Mouse (Mus musculus): Measurements from ENCODE around the gene Snx12.

Snx12 gene

DNA sequence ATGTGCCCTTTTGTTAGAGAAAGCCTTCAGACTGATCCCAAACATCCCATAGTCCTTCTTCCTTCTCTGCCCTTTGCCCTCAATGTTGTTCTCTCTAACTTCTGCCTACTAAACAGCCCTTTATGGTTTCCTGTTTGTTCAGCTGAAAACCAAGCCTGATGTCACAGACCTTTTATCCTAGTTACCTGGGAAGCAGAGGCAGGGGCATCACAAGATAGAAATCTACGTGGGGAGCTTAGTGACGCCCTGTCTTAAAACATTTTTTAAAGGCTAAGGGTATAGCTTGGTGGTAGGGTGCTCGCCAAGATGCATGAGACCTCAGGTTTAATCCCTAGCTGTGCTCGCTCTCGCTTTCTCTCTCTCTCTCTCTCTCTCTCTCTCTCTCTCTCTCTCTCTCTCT lies 74.9 kb downstream of the Snx12 start:
- no peak for DNase-seq (ENCODE audit: low read depth, low spot score)

DNA sequence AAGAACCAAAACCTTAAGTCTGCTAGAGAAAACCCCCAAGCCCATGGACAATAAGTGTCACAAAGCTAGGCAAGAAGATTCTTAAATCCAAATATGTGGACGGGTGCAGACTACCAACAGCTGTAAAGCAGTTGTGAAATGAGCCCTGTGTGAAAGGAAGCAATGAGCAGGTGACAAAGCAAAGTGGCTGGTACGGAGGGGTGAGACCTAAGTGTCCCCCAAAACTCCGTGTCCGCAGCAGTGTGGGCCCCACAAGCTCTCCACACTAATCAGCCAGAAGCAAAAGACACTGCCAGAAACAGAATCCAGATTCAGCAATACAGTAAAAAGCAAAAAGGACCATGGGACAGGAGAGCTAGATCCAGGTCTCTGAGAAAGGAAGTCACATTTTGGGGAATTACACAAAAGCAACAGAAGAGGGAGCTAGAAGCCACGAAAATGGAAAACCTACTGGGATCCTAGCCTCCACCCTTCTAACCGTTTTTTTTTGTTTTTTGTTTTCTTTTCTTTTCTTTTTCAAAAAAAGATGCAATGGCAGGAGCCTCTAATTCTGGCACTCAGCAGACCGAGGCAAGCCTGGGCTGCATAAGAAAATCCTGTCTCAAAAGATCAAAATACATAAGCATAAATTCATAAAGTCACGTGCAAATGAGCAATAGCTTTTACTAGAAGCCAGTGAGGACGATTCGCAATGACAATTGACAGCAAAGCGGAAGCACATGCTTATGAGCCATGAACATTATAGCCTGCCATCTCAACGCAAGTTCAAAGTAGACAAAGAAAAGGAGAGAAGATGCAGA lies 90.2 kb downstream of the Snx12 start:
- peak; percentile 73 for DNase-seq (ENCODE audit: low read depth, low spot score)

DNA sequence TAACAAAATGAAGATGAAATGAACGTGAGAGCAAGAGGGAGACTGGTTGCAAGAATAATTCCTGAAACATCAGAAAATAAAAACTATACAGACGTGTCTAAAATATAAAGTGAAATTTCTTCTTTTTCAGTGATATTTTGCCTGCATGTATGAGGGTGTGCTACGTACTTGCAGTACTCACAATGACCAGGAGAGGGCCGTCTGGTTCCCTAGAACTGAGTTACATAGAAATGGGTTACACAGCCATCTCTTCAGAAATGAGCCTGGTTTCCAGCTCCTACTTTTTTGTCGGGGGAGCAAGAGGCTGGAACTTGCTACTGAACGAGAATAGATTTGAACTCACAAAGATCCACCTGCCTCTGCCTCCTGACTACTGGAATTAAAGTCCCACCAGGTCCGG lies 91.4 kb downstream of the Snx12 start:
- DNase-seq (ENCODE audit: low read depth, low spot score): peak; percentile 85

DNA sequence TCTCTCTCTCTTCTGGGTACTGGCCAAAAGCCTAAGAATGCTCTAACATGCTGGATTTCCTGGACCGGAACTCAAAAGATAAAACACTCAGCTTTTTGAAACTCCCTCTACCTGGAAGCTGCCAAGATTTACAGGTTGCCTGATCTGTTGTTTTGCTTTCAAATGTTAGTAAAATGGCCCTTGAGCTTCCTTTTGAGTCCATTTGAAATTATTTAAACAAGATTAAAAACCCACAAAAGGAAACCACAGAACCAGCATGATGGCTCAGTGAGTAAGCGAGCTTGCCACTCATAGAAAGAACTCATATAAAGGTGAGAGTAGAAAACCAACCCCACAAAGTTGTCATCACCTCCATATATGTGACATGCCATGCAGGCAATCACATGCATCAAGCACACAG lies 93.8 kb downstream of the Snx12 start:
- DNase-seq (ENCODE audit: low read depth, low spot score): no peak

DNA sequence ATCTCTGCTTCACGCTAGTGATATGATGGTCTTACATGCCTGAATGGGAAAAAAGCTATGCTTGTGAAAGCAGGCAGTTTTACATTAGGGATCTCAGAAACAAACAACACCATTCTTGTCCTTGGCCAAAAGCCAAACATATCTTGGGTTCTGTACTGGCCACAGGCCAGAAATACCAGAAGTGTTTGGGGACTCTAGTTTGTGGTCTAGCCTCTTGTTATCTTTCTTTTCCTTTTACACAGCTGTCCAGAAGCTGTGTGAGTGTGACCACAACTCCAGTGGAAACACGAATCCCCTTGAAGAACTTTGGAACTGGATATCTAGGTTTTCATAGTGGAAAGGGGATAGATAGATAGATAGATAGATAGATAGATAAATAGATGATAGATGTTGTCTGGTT lies 95.4 kb downstream of the Snx12 start:
- DNase-seq (ENCODE audit: low read depth, low spot score): no peak

DNA sequence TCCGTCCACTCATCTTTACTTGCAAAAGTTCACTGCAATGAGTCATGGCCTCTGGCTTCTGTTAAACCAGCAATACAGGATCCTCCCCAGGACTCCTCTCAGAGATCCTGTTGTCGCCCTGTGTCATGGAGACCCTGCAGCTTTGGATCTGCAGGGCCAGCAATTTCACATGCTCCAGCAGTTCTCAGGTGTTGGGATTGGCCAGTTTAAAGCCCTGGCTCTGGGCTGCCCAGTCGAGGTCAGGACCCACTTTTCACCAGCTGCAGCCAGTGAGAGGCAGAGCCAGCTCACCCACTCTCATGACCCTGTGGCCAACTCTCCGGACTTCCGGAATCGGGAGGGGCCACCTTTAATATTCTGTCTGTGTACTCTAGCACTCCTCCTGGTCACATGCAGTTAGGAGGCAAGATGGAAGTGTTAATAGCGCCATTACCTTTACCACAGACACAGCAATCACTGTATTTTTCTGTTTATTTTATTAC lies 95.8 kb downstream of the Snx12 start:
- no peak for DNase-seq (ENCODE audit: low read depth, low spot score)

DNA sequence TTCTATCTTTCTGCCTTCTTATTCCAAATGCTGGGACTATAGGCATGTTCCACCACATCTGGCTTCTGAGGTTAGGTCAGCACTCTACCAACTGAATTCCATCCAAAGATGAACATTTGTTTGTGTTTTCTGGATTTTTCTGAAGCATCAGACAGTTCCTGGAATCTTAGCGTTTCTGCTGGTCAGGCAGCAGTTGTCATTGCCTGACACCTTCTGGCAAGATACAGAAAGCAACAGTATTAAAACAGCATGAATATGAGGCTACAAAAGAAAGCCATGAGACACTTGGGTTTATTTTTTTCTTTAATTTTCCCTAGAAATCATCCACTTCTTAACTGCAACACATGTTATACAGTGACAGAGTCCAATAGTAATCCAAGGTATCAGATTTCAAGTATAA lies 101.8 kb downstream of the Snx12 start:
- DNase-seq (ENCODE audit: low read depth, low spot score): peak; percentile 19

DNA sequence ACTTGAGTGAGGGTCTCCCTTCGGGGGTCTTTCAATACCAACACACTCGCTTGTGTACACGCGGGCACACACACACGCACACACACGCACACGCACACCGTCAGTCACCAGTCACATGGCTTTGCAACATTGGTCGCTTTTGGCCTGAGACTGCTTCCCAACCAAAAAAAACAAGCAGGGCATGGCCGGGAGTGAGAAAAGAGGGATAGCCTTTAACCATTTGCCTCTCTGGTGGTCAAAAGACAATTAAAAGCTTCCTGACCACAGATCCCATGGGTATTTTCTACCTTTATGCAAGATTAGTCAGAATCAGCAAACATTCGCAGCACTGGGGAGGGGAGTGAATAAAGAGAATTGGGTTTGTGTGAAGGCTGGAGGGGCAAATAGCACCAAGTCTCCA lies 136.4 kb downstream of the Snx12 start, which contains the start of gene Slc7a3:
Slc7a3 (minus strand) TSS at position 101 of the 400 bp plus-strand sequence.
- peak; percentile 5 for DNase-seq (ENCODE audit: low read depth, low spot score)

DNA sequence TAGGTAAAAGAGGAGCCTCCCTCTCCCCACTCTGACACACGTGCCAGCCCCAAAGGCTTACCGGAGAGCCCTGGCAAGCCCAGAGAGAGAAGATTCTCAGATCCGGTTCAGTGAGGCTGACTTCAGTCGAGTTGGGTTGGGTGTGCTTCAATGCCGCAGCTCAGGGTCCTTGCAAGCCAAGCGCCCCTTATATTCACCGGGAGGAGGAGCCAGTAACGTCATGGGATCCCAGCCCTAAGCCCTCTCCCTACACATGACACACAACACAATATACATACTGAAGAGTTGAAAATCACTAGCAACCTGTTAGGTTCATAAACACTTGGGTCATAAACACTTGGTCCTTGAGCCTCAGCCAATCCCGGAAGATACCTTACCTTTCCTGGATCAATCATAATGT lies 137.2 kb downstream of the Snx12 start:
- DNase-seq (ENCODE audit: low read depth, low spot score): peak; percentile 9

DNA sequence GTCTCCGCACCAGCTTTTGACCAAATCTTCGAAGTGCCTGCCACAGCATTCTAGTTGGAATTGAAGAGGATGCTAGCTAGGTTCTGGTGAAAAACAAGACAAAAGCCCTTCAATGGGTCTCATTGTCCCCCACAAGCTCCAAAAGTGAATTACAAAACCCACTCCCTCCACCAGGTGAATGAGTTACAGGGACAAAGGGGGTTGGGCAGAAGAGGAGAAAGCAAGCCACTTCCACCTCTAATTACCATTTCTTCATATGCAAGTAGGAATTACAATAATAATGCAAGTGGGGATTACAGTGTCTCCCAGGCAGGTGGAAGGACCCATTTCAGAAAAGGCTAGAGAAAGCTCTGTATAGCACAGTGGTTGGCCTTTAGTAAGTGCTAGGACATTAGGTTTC lies 138.2 kb downstream of the Snx12 start:
- no peak for DNase-seq (ENCODE audit: low read depth, low spot score)

DNA sequence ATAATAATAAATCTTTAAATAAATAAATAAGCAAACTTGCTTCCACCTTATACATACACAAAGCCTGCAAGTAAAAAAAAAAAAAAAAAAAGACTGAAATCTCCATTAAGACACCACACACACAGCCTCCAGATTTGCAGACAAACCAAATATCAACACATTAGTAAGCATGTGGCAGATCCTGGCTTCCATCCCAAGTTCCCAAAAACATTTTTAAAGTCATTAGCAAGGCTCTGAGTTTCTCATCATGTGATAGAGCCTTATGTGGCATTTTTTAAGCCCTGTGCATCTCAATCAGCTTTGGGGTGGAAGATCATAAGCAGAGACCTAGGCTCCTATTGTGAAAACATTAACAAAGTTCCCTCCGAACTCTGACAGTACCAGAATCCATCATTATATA lies 157.1 kb downstream of the Snx12 start:
- DNase-seq (ENCODE audit: low read depth, low spot score): peak; percentile 12

DNA sequence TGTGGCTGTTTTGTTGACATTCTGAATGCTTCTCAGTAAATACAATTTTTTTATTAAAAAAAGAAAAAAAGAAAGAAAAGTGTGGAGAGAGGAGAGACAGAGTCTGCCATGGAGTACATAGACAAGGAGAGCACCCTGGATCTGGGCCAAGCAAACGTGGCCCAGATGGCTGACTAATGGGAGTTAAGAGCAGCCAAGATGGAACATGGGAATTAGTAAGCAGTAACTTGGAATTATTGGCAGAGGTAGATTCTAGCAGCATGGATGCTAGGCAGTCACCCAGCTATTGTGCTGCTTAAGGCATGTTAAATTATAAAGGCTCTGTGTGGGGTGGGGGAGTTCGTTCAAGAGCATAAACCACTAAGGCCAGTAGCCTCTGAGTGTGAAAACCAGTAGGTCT lies 158.9 kb downstream of the Snx12 start:
- peak; percentile 24 for DNase-seq (ENCODE audit: low read depth, low spot score)

DNA sequence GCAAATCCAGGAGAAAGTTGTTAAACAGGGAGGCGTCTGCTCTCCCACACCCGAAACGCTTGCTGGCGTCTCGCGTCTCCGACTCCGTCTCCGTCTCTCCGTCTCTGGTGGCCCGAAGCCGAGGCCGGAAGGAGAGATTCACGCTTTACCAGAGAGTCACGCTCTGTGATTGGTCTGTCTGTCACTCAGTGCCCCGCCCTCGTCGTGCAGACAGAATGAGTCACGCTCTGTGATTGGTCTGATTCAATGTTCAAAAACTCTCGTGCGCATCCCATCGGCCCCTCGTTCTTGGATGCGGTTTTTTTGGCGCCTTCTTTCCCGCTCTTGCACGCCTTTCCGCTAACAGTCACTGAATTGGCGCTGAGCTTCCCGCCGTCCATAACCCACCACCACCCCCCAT lies 162.8 kb downstream of the Snx12 start, which contains the start of gene Tex11:
Tex11 (minus strand) TSS at position 127 of the 400 bp plus-strand sequence.
- DNase-seq (ENCODE audit: low read depth, low spot score): no peak
